Mouse (Mus musculus) erythroblast, embryonic 14.5 days (primary cell): ENCODE data around the gene Akr1b8.

Experiments
- GATA1 ChIP-seq: IDR thresholded peaks from 2 replicates; pipeline ENCODE4 v1.6.1; 2012; ENCODE audit warnings: low read length, inconsistent platforms, mixed read lengths
- TAL1 ChIP-seq: IDR thresholded peaks from 3 replicates; pipeline ENCODE4 v1.6.1; 2012; ENCODE audit warnings: low read length, inconsistent platforms, mixed read lengths

GRCm38 (mm10) chr6:34310023-34310595, 43.8 kb upstream of the Akr1b8 start:
- TF ChIP-seq GATA1 = no peak
- TF ChIP-seq TAL1 = no peak
